Mouse (Mus musculus): ENCODE measurements around the gene Gm49369. TPM values are rescaled to one million over a fixed set of nuclear protein-coding genes. Genes with fewer than 3 reads are reported as not detected.
"Not testable (repeated sequence)": the region's sequence is repeated elsewhere in the genome, so short reads cannot be mapped to it uniquely, and the experiment has no call there.

Gene Gm49369
- polyA plus RNA-seq, 1 experiment from 2014 or later: not detected

- 75% methylated on average over 12 of the region's 12 CpGs for WGBS (ENCODE audit: insufficient replicate concordance)
- no peaks in the 10 kb centered on the region for H3K27me3 ChIP-seq
- H3K9ac ChIP-seq: no peak overlapping the region
- no peaks in the 10 kb centered on the region for H3K36me3 ChIP-seq
- DNase-seq (no peak), ATAC-seq (ENCODE audit: low read depth) (no peak)
- no peaks in the 10 kb centered on the region for H3K9me3 ChIP-seq (replicated peaks)
- no peaks in the 10 kb centered on the region; the same call in none of the 2 replicates for H3K4me1 ChIP-seq (replicated peaks)
- no peak overlapping the region for H3K4me2 ChIP-seq
- H3K27ac ChIP-seq: no peak overlapping the region
- no peak overlapping the region for H3K4me3 ChIP-seq (replicated peaks)
Measured at GRCm38 (mm10) chr7:142323396-142324117, 58.9 kb downstream of the Gm49369 start.

- H3K9me3 ChIP-seq (replicated peaks): no peaks in the 10 kb centered on the region
- no peak overlapping the region for H3K4me3 ChIP-seq (replicated peaks)
- H3K27ac ChIP-seq: no peak overlapping the region
- no peaks in the 10 kb centered on the region for H3K27me3 ChIP-seq
- peaks cover 6% of the 10 kb centered on the region for H3K4me1 ChIP-seq (replicated peaks)
- H3K4me2 ChIP-seq: no peak overlapping the region
- DNase-seq (no peak), ATAC-seq (ENCODE audit: low read depth) (no peak)
- H3K36me3 ChIP-seq: no peaks in the 10 kb centered on the region
- H3K9ac ChIP-seq: no peak overlapping the region
- WGBS (ENCODE audit: insufficient replicate concordance): 77% methylated on average over 6 of the region's 6 CpGs
Measured at GRCm38 (mm10) chr7:142322641-142323040, 59.8 kb downstream of the Gm49369 start.

GRCm38 (mm10) chr7:142321637-142322306, 60.7 kb downstream of the Gm49369 start:
- H3K4me1 ChIP-seq (replicated peaks): peaks cover 15% of the 10 kb centered on the region
- not testable (repeated sequence) for H3K9ac ChIP-seq; ATAC-seq (ENCODE audit: low read depth); H3K4me2 ChIP-seq; H3K9me3 ChIP-seq (replicated peaks); DNase-seq; H3K36me3 ChIP-seq; H3K27me3 ChIP-seq; H3K27ac ChIP-seq; H3K4me3 ChIP-seq (replicated peaks)
- 68% methylated on average over 6 of the region's 10 CpGs for WGBS (ENCODE audit: insufficient replicate concordance)

Other genes starting within 250 kb of the Gm49369 start
- not detected in 2 replicates for gene Gm39115, start 246.6 kb downstream of the Gm49369 start, polyA plus RNA-seq (2015; fragmentation: Nextera tagmentation; extraction: Ambion mirVana)
- gene Gm45337, start 238.1 kb downstream of the Gm49369 start, polyA plus RNA-seq (2015; fragmentation: Nextera tagmentation; extraction: Ambion mirVana): not detected in 2 replicates
- not detected in 2 replicates for gene Gm29735, start 225.6 kb downstream of the Gm49369 start, polyA plus RNA-seq (2015; fragmentation: Nextera tagmentation; extraction: Ambion mirVana)
- gene Gm4553, start 216.9 kb downstream of the Gm49369 start, polyA plus RNA-seq (2015; fragmentation: Nextera tagmentation; extraction: Ambion mirVana): not detected in 2 replicates
- not detected in 2 replicates for gene Krtap5-2, start 206.7 kb downstream of the Gm49369 start, polyA plus RNA-seq (2015; fragmentation: Nextera tagmentation; extraction: Ambion mirVana)
- not detected in 2 replicates for gene Gm10153, start 192.3 kb downstream of the Gm49369 start, polyA plus RNA-seq (2015; fragmentation: Nextera tagmentation; extraction: Ambion mirVana)
- gene Krtap5-3, start 181.3 kb downstream of the Gm49369 start, polyA plus RNA-seq (2015; fragmentation: Nextera tagmentation; extraction: Ambion mirVana): not detected in 2 replicates
- gene Gm7579, start 170.8 kb downstream of the Gm49369 start, polyA plus RNA-seq (2015; fragmentation: Nextera tagmentation; extraction: Ambion mirVana): not detected in 2 replicates
- gene Krtap5-5, start 152.7 kb downstream of the Gm49369 start, polyA plus RNA-seq (2015; fragmentation: Nextera tagmentation; extraction: Ambion mirVana): not detected in 2 replicates
- gene Gm40460, start 141.6 kb downstream of the Gm49369 start, polyA plus RNA-seq (2015; fragmentation: Nextera tagmentation; extraction: Ambion mirVana): not detected in 2 replicates
- not detected in 2 replicates for gene Gm2431, start 124.3 kb downstream of the Gm49369 start, polyA plus RNA-seq (2015; fragmentation: Nextera tagmentation; extraction: Ambion mirVana)
- not detected in 2 replicates for gene Gm4559, start 108.3 kb downstream of the Gm49369 start, polyA plus RNA-seq (2015; fragmentation: Nextera tagmentation; extraction: Ambion mirVana)
- not detected in 2 replicates for gene Krtap5-1, start 85.5 kb downstream of the Gm49369 start, polyA plus RNA-seq (2015; fragmentation: Nextera tagmentation; extraction: Ambion mirVana)
- gene Krtap5-4, start 79.1 kb downstream of the Gm49369 start, polyA plus RNA-seq (2015; fragmentation: Nextera tagmentation; extraction: Ambion mirVana): not detected in 2 replicates
- gene Ifitm10, start 8.9 kb downstream of the Gm49369 start, polyA plus RNA-seq (2015; fragmentation: Nextera tagmentation; extraction: Ambion mirVana): 1.5 and 1.8 TPM in 2 replicates
- gene Ctsd, start 5.4 kb upstream of the Gm49369 start, polyA plus RNA-seq (2015; fragmentation: Nextera tagmentation; extraction: Ambion mirVana): 297 and 306 TPM in 2 replicates
- not detected in 2 replicates for gene Syt8, start 52.2 kb upstream of the Gm49369 start, polyA plus RNA-seq (2015; fragmentation: Nextera tagmentation; extraction: Ambion mirVana)
- gene Tnni2, start 59.1 kb upstream of the Gm49369 start, polyA plus RNA-seq (2015; fragmentation: Nextera tagmentation; extraction: Ambion mirVana): 3.4 and 4.3 TPM in 2 replicates
- gene Lsp1, start 78.1 kb upstream of the Gm49369 start, polyA plus RNA-seq (2015; fragmentation: Nextera tagmentation; extraction: Ambion mirVana): 14.2 and 15.5 TPM in 2 replicates
- 1.6 and 2.6 TPM in 2 replicates for gene Tnnt3, start 116.2 kb upstream of the Gm49369 start, polyA plus RNA-seq (2015; fragmentation: Nextera tagmentation; extraction: Ambion mirVana)
- gene Mrpl23, start 150.0 kb upstream of the Gm49369 start, polyA plus RNA-seq (2015; fragmentation: Nextera tagmentation; extraction: Ambion mirVana): 11.3 and 12.2 TPM in 2 replicates